Mouse (Mus musculus) erythroblast, embryonic 14.5 days (primary cell): ENCODE data around the gene Nectin2. TPM values are rescaled to one million over a fixed set of nuclear protein-coding genes. Genes with fewer than 3 reads are reported as not detected.
"Not testable (repeated sequence)": the region's sequence is repeated elsewhere in the genome, so short reads cannot be mapped to it uniquely, and the experiment has no call there.

ENCODE experiments used
- H3K27me3 ChIP-seq: 2 replicates; pipeline ENCODE4 v1.6.1; 2012; ENCODE audit warnings: inconsistent platforms; ENCODE audit not compliant: control insufficient read depth
- H3K36me3 ChIP-seq: 2 replicates; pipeline ENCODE4 v1.6.1; 2012; ENCODE audit warnings: mild to moderate bottlenecking, inconsistent platforms; ENCODE audit not compliant: control insufficient read depth
- H3K4me1 ChIP-seq: 2 replicates; pipeline ENCODE4 v1.6.1; 2012; ENCODE audit warnings: inconsistent platforms; ENCODE audit not compliant: control insufficient read depth
- H3K4me3 ChIP-seq: replicated peaks from 2 replicates; pipeline ENCODE3; 2012; ENCODE audit warnings: moderate library complexity, mild to moderate bottlenecking, inconsistent platforms
- H3K9me3 ChIP-seq: 2 replicates; pipeline ENCODE4 v1.6.1; 2012; ENCODE audit warnings: low read length, inconsistent platforms, mixed read lengths; ENCODE audit not compliant: control insufficient read depth
- GATA1 ChIP-seq: IDR thresholded peaks from 2 replicates; pipeline ENCODE4 v1.6.1; 2012; ENCODE audit warnings: low read length, inconsistent platforms, mixed read lengths
- TAL1 ChIP-seq: IDR thresholded peaks from 3 replicates; pipeline ENCODE4 v1.6.1; 2012; ENCODE audit warnings: low read length, inconsistent platforms, mixed read lengths
- polyA plus RNA-seq: library from polyadenylated mRNA; stranded (reverse); fragments of >175 nt; gene quantifications from 2 replicates; pipeline ENCODE4 v1.2.3, GENCODE M21; 2012

Gene Nectin2
- 0.13 and 0.15 TPM in 2 replicates for polyA plus RNA-seq

GRCm38 (mm10) chr7:19750217-19751069 lies at the start of gene Nectin2:
Gene Nectin2 (minus strand): TSS chr7:19750483.
- no peak for TF ChIP-seq TAL1
- TF ChIP-seq GATA1, result no peak
- H3K27me3 ChIP-seq, result peaks cover 10% of the 10 kb centered on the region
- H3K36me3 ChIP-seq, result no peaks in the 10 kb centered on the region
- H3K4me3 ChIP-seq, result peak within 1 kb of the TSS; percentile 69
- H3K9me3 ChIP-seq, result no peaks in the 10 kb centered on the region; the same call in 1 of the 2 replicates
- peaks cover 49% of the 10 kb centered on the region for H3K4me1 ChIP-seq

- no peaks in the 10 kb centered on the region; the same call in 1 of the 2 replicates for H3K4me1 ChIP-seq
- H3K9me3 ChIP-seq, result no peaks in the 10 kb centered on the region
- no peak for TF ChIP-seq GATA1
- no peak for TF ChIP-seq TAL1
- H3K4me3 ChIP-seq, result peak within 1 kb of the TSS; percentile 23
- no peaks in the 10 kb centered on the region for H3K36me3 ChIP-seq
- H3K27me3 ChIP-seq, result peaks cover 18% of the 10 kb centered on the region
Observed at GRCm38 (mm10) chr7:19796697-19797588, 46.7 kb upstream of the Nectin2 start, which contains the start of gene Cblc. Gene Cblc (minus strand): TSS chr7:19796809.

DNA sequence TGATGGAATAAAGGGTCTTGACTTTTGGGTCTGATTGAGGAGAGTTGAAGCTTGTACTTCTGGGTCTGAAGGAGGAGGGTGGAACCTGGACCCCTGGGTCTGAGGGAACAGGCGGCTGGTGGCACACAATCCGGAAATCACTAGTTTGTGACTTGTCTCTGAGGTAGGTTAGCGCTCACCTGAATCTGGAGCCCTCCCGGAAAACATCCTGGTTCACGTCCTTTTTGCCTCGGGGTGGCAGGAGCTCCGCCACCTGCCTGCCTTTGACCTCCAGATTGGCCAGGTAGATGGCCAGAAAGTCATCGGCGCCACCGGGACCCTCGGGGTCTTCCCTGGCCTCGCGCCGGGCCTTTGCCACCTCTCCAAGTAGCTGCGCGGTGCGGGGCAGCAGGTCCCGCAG lies 46.0 kb upstream of the Nectin2 start:
- peak overlapping the region; percentile 23 for H3K4me3 ChIP-seq
- H3K4me1 ChIP-seq, result no peaks in the 10 kb centered on the region; the same call in 1 of the 2 replicates
- no peaks in the 10 kb centered on the region for H3K9me3 ChIP-seq
- H3K27me3 ChIP-seq, result peaks cover 18% of the 10 kb centered on the region
- TF ChIP-seq GATA1 (no peak), TAL1 (no peak)
- H3K36me3 ChIP-seq, result no peaks in the 10 kb centered on the region

DNA sequence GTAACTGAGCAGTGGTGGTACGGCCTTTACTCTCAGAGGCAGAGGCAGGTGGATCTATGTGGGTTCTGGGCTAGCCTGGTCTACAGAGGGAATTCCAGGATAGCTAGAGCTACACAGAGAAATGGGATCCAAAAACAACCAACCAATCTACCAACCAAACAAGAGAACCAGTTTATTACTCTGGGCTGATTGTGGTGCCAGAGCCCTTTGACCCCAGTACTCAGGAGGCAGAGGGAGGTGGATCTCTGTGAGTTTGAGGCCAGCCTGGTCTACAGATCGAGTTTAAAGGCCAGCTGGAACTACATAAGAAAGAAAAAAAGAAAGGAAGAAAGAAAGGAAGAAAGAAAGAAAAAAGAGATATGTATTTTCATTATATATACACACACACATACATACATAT lies 45.0 kb upstream of the Nectin2 start:
- H3K4me1 ChIP-seq, result peaks cover 6% of the 10 kb centered on the region

DNA sequence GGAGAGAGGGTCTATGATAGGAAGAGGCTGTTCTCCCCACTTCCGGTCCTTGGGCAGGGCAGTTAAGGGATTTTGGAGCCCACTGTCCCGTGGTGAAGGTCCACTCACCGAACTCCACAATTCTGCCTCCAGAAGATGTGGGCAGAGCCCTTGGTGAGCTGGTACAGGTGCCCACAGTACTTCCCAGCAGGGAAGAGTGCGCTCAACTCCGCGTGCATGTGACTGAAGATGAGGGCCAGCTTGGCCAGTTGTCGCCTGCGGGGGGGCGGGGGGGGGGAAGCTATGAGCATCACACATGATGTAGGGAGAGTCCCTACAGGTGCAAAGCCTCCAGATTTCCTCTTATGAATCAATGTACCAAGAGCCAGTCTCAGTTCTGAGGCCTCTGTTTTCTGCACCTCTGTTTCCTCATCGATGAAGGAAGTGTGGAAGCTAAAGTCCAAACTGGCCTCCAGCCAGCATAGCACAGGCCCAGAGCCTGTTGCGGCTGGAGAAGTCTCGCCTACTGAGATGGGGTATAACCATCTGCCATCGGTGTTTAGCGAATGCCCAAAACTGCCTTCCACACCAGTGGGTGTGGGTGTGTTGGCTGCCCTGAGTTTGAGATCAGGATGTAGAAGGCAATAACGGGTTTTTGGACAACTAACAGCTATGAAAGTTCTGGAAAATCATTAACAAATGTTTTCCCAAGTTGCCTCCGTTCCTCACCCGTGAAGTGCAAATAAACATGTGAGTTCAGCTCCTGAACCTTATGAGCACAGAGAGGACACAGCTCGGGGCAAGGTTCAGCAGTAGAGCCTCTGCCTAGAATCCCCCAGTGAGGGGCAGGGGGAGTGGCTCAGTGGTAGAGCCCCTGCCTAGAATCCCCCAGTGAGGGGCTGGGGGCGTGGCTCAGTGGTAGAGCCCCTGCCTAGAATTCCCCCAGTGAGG lies 42.7 kb upstream of the Nectin2 start:
- H3K27me3 ChIP-seq, result peaks cover 26% of the 10 kb centered on the region
- no peak overlapping the region for H3K4me3 ChIP-seq
- H3K9me3 ChIP-seq, result no peaks in the 10 kb centered on the region
- peaks cover 12% of the 10 kb centered on the region for H3K4me1 ChIP-seq
- TF ChIP-seq GATA1 (no peak), TAL1 (no peak)
- H3K36me3 ChIP-seq, result no peaks in the 10 kb centered on the region

More for the DNA sequence above, 45.0 kb upstream of the Nectin2 start:
- H3K9me3 ChIP-seq, result no peaks in the 10 kb centered on the region
- H3K4me3 ChIP-seq, result no peak overlapping the region
- no peak for TF ChIP-seq TAL1
- TF ChIP-seq GATA1, result no peak
- H3K27me3 ChIP-seq, result peaks cover 18% of the 10 kb centered on the region
- H3K36me3 ChIP-seq, result no peaks in the 10 kb centered on the region

- not testable (repeated sequence) for H3K36me3 ChIP-seq, H3K4me3 ChIP-seq, H3K9me3 ChIP-seq
- Histone ChIP-seq H3K27me3 (peaks cover 17% of the 10 kb centered on the region), H3K4me1 (peaks cover 12% of the 10 kb centered on the region)
Observed at GRCm38 (mm10) chr7:19791504-19791903, 41.2 kb upstream of the Nectin2 start.

GRCm38 (mm10) chr7:19789904-19790347 lies 39.6 kb upstream of the Nectin2 start:
- no peaks in the 10 kb centered on the region for H3K36me3 ChIP-seq
- H3K4me1 ChIP-seq, result peaks cover 12% of the 10 kb centered on the region
- peaks cover 8% of the 10 kb centered on the region for H3K27me3 ChIP-seq
- H3K4me3 ChIP-seq, result peak overlapping the region; percentile 20
- no peaks in the 10 kb centered on the region for H3K9me3 ChIP-seq
- no peak for TF ChIP-seq TAL1
- TF ChIP-seq GATA1, result no peak

DNA sequence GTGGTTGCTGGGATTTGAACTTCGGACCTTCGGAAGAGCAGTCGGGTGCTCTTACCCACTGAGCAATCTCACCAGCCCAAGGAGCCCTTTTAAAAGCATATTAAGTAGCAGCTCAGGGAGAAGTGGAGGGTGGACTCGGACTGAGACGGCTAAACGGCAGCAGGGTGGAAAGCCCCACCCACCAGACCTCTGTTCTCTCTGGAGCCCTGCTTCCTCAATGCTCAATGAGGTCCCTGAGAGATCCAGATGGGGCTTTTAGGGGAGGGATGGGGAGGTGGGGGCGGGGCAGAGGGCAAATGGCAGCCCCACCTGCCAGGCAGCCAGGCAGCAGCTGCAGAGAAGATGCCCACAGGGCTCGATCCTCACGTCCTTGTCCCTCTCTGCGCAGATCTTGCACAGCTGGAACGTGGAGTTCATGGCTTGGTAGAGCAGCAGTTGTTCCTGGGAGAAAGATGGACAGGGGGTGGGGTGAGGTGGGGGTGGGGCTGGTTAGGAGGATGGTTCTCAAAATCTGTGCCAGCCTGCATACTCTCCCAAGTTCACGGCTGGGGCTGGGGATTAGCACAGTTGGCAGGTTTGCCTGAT lies 35.7 kb upstream of the Nectin2 start:
- no peaks in the 10 kb centered on the region for H3K36me3 ChIP-seq
- peaks cover 12% of the 10 kb centered on the region for H3K4me1 ChIP-seq
- TF ChIP-seq TAL1 (no peak), GATA1 (no peak)
- peaks cover 8% of the 10 kb centered on the region for H3K27me3 ChIP-seq
- H3K9me3 ChIP-seq, result no peaks in the 10 kb centered on the region; the same call in 1 of the 2 replicates
- no peak overlapping the region for H3K4me3 ChIP-seq
